Mouse (Mus musculus) kidney, adult 2 months (tissue): ENCODE results near the gene Sorcs1.

Source experiments
- CTCF ChIP-seq: fragments of 200-500 bp; conservative IDR thresholded peaks from 2 replicates; pipeline ENCODE4 v1.5.1; 2011; ENCODE audit warnings: low read depth, mild to moderate bottlenecking, control low read depth, low read length, moderate library complexity, mixed read lengths; ENCODE audit not compliant: insufficient read depth, insufficient read length
- POLR2A ChIP-seq: fragments of 200-500 bp; IDR thresholded peaks from one replicate; pipeline ENCODE4 v1.6.1; 2011; ENCODE audit warnings: low read depth, low read length, control low read depth

DNA sequence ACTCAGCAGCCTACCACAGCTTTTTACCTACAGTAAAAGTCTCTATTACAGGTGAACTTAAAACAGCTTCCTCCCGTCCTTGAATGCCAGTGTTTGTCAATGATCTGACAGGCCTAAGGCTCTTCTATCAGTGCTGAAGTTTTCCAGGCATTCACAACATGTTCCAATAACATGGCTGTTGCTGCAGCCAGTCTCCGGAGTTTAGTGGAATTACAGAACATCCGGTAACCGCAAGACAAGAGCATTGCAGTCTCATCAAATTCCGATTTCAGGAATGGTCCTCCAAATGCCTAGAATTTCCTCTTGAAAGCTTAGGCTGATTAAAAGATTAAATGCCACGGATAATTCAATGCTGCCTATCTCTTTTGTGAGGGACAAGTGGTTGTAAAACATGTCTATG is 190.0 kb downstream of the Sorcs1 start:
- TF ChIP-seq POLR2A = no peak
- no peak for TF ChIP-seq CTCF
